Mouse (Mus musculus): ENCODE results near the gene Tnnt1. TPM values are rescaled to one million over a fixed set of nuclear protein-coding genes. Genes with fewer than 3 reads are reported as not detected.

The Tnnt1 gene
- total and polyA plus RNA-seq, 2 experiments from 2014 or later, result 2.9 to 3.5 TPM

- Histone ChIP-seq H3K27me3 (ENCODE audit: insufficient read depth, low read length) (no peaks in the 10 kb centered on the region), H3K9me3 (ENCODE audit: low read length) (no peaks in the 10 kb centered on the region), H3K9ac (replicated peaks; ENCODE audit: low read length) (no peak overlapping the region), H3K27ac (no peak overlapping the region), H3K36me3 (ENCODE audit: insufficient read depth, low read length) (peaks cover 8% of the 10 kb centered on the region; the same call in 1 of the 2 replicates), H3K4me1 (ENCODE audit: insufficient read depth, low read length) (peaks cover 30% of the 10 kb centered on the region), H3K4me3 (ENCODE audit: low read length) (no peak overlapping the region), H3K4me2 (ENCODE audit: low read depth, low read length) (peak overlapping the region; percentile 91; the same call in 1 of the 2 replicates)
- no peak for ATAC-seq
- WGBS, result 86% methylated on average over 9 of the region's 9 CpGs
- DNase-seq (ENCODE audit: low spot score), result no peak
- TF ChIP-seq CTCF (IDR thresholded peaks at IDR 0.05; ENCODE audit: low read depth), result no peak
Measured at GRCm38 (mm10) chr7:4497271-4497903, 18.8 kb downstream of the Tnnt1 start.

GRCm38 (mm10) chr7:4496468-4496867 lies 19.7 kb downstream of the Tnnt1 start:
- 94% methylated on average over 3 of the region's 3 CpGs for WGBS
- H3K9me3 ChIP-seq (ENCODE audit: low read length), result no peaks in the 10 kb centered on the region

GRCm38 (mm10) chr7:4493991-4494390 lies 22.2 kb downstream of the Tnnt1 start:
- 85% methylated on average over 1 of the region's 1 CpGs for WGBS
- H3K36me3 ChIP-seq (ENCODE audit: insufficient read depth, low read length), result peaks cover 16% of the 10 kb centered on the region
- H3K4me3 ChIP-seq (ENCODE audit: low read length), result no peak overlapping the region
- H3K9me3 ChIP-seq (ENCODE audit: low read length), result no peaks in the 10 kb centered on the region
- no peak for TF ChIP-seq CTCF (IDR thresholded peaks at IDR 0.05; ENCODE audit: low read depth)
- H3K27me3 ChIP-seq (ENCODE audit: insufficient read depth, low read length), result no peaks in the 10 kb centered on the region
- no peak for DNase-seq (ENCODE audit: low spot score)
- H3K4me2 ChIP-seq (ENCODE audit: low read depth, low read length), result no peak overlapping the region
- H3K4me1 ChIP-seq (ENCODE audit: insufficient read depth, low read length), result peaks cover 12% of the 10 kb centered on the region
- H3K9ac ChIP-seq (replicated peaks; ENCODE audit: low read length), result no peak overlapping the region
- no peak overlapping the region for H3K27ac ChIP-seq
- ATAC-seq, result no peak

More at GRCm38 (mm10) chr7:4496468-4496867, 19.7 kb downstream of the Tnnt1 start:
- H3K27ac ChIP-seq, result no peak overlapping the region
- H3K4me2 ChIP-seq (ENCODE audit: low read depth, low read length), result no peak overlapping the region
- H3K4me3 ChIP-seq (ENCODE audit: low read length), result no peak overlapping the region
- no peak for TF ChIP-seq CTCF (IDR thresholded peaks at IDR 0.05; ENCODE audit: low read depth)
- H3K27me3 ChIP-seq (ENCODE audit: insufficient read depth, low read length), result no peaks in the 10 kb centered on the region
- peaks cover 30% of the 10 kb centered on the region for H3K4me1 ChIP-seq (ENCODE audit: insufficient read depth, low read length)
- H3K36me3 ChIP-seq (ENCODE audit: insufficient read depth, low read length), result peaks cover 8% of the 10 kb centered on the region; the same call in 1 of the 2 replicates
- DNase-seq (ENCODE audit: low spot score), result no peak
- no peak for ATAC-seq
- H3K9ac ChIP-seq (replicated peaks; ENCODE audit: low read length), result no peak overlapping the region

- H3K9me3 ChIP-seq (ENCODE audit: low read length), result no peaks in the 10 kb centered on the region
- no peak overlapping the region for H3K9ac ChIP-seq (replicated peaks; ENCODE audit: low read length)
- H3K27me3 ChIP-seq (ENCODE audit: insufficient read depth, low read length), result no peaks in the 10 kb centered on the region
- DNase-seq (ENCODE audit: low spot score) (no peak), ATAC-seq (no peak)
- H3K4me3 ChIP-seq (ENCODE audit: low read length), result no peak overlapping the region
- no peak for TF ChIP-seq CTCF (IDR thresholded peaks at IDR 0.05; ENCODE audit: low read depth)
- WGBS, result 84% methylated on average over 13 of the region's 13 CpGs
- no peaks in the 10 kb centered on the region for H3K4me1 ChIP-seq (ENCODE audit: insufficient read depth, low read length)
- H3K4me2 ChIP-seq (ENCODE audit: low read depth, low read length), result no peak overlapping the region
- peaks cover 27% of the 10 kb centered on the region for H3K36me3 ChIP-seq (ENCODE audit: insufficient read depth, low read length)
- H3K27ac ChIP-seq, result no peak overlapping the region
Measured at GRCm38 (mm10) chr7:4492284-4493224, 23.6 kb downstream of the Tnnt1 start.

- no peaks in the 10 kb centered on the region for H3K4me1 ChIP-seq (ENCODE audit: insufficient read depth, low read length)
- no peaks in the 10 kb centered on the region for H3K9me3 ChIP-seq (ENCODE audit: low read length)
- no peak overlapping the region for H3K27ac ChIP-seq
- no peak for TF ChIP-seq CTCF (IDR thresholded peaks at IDR 0.05; ENCODE audit: low read depth)
- no peak overlapping the region for H3K9ac ChIP-seq (replicated peaks; ENCODE audit: low read length)
- WGBS, result 87% methylated on average over 6 of the region's 6 CpGs
- ATAC-seq (no peak), DNase-seq (ENCODE audit: low spot score) (no peak)
- no peak overlapping the region for H3K4me3 ChIP-seq (ENCODE audit: low read length)
- H3K36me3 ChIP-seq (ENCODE audit: insufficient read depth, low read length), result peaks cover 38% of the 10 kb centered on the region
- no peak overlapping the region for H3K4me2 ChIP-seq (ENCODE audit: low read depth, low read length)
- no peaks in the 10 kb centered on the region for H3K27me3 ChIP-seq (ENCODE audit: insufficient read depth, low read length)
Measured at GRCm38 (mm10) chr7:4491308-4491707, 24.9 kb downstream of the Tnnt1 start.

- no peaks in the 10 kb centered on the region for H3K27me3 ChIP-seq (ENCODE audit: insufficient read depth, low read length)
- H3K4me1 ChIP-seq (ENCODE audit: insufficient read depth, low read length), result peaks cover 11% of the 10 kb centered on the region
- 88% methylated on average over 11 of the region's 12 CpGs for WGBS
- no peak overlapping the region for H3K27ac ChIP-seq
- H3K4me2 ChIP-seq (ENCODE audit: low read depth, low read length), result no peak overlapping the region
- H3K9ac ChIP-seq (replicated peaks; ENCODE audit: low read length), result no peak overlapping the region
- H3K36me3 ChIP-seq (ENCODE audit: insufficient read depth, low read length), result peaks cover 47% of the 10 kb centered on the region
- DNase-seq (ENCODE audit: low spot score) (no peak), ATAC-seq (no peak)
- TF ChIP-seq CTCF (IDR thresholded peaks at IDR 0.05; ENCODE audit: low read depth), result no peak
- no peak overlapping the region for H3K4me3 ChIP-seq (ENCODE audit: low read length)
- H3K9me3 ChIP-seq (ENCODE audit: low read length), result no peaks in the 10 kb centered on the region
Measured at GRCm38 (mm10) chr7:4482281-4482680, 33.9 kb downstream of the Tnnt1 start.

All from hindbrain, postnatal 0 days (tissue).